Mouse (Mus musculus): Measurements from ENCODE around the gene Cyb5rl.
A peak's percentile ranks its signal among the peaks of the same experiment; 100 is the strongest.

Cyb5rl gene

DNA sequence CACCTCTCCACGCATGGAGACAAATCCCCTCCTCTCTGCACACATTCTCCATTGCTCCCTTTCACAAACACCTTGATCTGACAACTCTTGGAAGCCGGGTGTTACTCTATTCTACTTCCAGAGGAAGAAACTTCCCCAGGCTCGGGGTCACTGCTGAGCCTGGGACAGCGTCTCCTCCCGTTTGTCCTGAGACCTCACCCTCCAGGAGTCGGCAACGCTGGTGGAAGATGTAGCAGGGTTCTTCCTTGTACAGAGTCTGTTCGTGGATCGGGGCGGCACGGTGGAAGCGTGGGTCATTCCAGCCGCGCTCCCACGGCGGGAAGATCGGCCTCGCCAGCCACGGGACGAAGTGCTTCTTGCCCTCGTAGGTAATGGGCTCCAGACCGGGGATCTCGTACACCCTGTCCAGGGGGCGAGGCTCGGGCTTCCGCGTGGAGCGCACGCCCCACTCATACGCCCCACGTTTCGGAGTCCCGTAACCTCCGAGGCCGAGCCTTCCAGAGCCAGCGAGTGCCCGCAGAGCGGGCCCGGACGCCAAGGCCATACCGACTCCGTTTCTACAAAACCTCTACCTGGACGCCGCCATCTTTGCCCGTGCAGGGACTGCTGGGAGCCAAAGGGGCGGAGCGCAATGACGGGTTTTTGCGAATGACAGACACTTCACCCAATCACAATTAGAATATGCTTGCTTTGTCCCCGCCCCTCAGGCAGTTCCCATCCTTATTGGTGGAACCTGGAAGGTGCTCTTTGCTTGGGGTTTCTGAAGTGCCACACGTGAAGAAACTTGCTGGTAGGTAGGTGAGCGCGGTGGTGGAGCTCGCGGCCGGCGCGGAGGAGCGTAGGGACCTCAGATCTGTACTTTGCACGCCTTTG lies at the start of gene Cyb5rl, which contains the start of gene Mrpl37:
Gene Cyb5rl (plus strand): TSS at position 737 of the 873 bp plus-strand sequence.
Gene Mrpl37 (minus strand): TSS at position 617 of the 873 bp plus-strand sequence.
- TF ChIP-seq CTCF (conservative IDR thresholded peaks at IDR 0.05; ENCODE audit: low read length) (no peak), POU5F1 (IDR thresholded peaks at IDR 0.05; ENCODE audit: borderline replicate concordance, low read length) (no peak), NANOG (IDR thresholded peaks at IDR 0.05; ENCODE audit: borderline replicate concordance, low read length) (no peak)
- Histone ChIP-seq H3K9me3 (ENCODE audit: low read length) (no peaks in the 10 kb centered on the region), H3K4me3 (replicated peaks; ENCODE audit: low read length) (peak within 1 kb of the TSS; percentile 96), H3K27me3 (ENCODE audit: insufficient read depth, low read length) (no peaks in the 10 kb centered on the region), H3K36me3 (ENCODE audit: insufficient read depth, low read length) (peaks cover 42% of the 10 kb centered on the region), H3K4me1 (replicated peaks; ENCODE audit: low read depth, low read length) (peaks cover 30% of the 10 kb centered on the region)

GRCm38 (mm10) chr4:107017257-107017656 lies 49.5 kb upstream of the Cyb5rl start:
- TF ChIP-seq CTCF (conservative IDR thresholded peaks at IDR 0.05; ENCODE audit: low read length) (no peak), POU5F1 (IDR thresholded peaks at IDR 0.05; ENCODE audit: borderline replicate concordance, low read length) (no peak), NANOG (IDR thresholded peaks at IDR 0.05; ENCODE audit: borderline replicate concordance, low read length) (no peak)
- Histone ChIP-seq H3K4me3 (replicated peaks; ENCODE audit: low read length) (no peak overlapping the region), H3K36me3 (ENCODE audit: insufficient read depth, low read length) (peaks cover 5% of the 10 kb centered on the region; the same call in 1 of the 2 replicates), H3K9me3 (ENCODE audit: low read length) (no peaks in the 10 kb centered on the region), H3K4me1 (replicated peaks; ENCODE audit: low read depth, low read length) (peaks cover 43% of the 10 kb centered on the region), H3K27me3 (ENCODE audit: insufficient read depth, low read length) (no peaks in the 10 kb centered on the region)

GRCm38 (mm10) chr4:107018521-107018920 lies 48.3 kb upstream of the Cyb5rl start:
- TF ChIP-seq POU5F1 (IDR thresholded peaks at IDR 0.05; ENCODE audit: borderline replicate concordance, low read length) (no peak), NANOG (IDR thresholded peaks at IDR 0.05; ENCODE audit: borderline replicate concordance, low read length) (no peak), CTCF (conservative IDR thresholded peaks at IDR 0.05; ENCODE audit: low read length) (no peak)
- H3K36me3 ChIP-seq (ENCODE audit: insufficient read depth, low read length) = peaks cover 5% of the 10 kb centered on the region; the same call in 1 of the 2 replicates
- no peaks in the 10 kb centered on the region for H3K27me3 ChIP-seq (ENCODE audit: insufficient read depth, low read length)
- H3K4me1 ChIP-seq (replicated peaks; ENCODE audit: low read depth, low read length) = peaks cover 56% of the 10 kb centered on the region
- H3K4me3 ChIP-seq (replicated peaks; ENCODE audit: low read length) = no peak overlapping the region
- H3K9me3 ChIP-seq (ENCODE audit: low read length) = no peaks in the 10 kb centered on the region

DNA sequence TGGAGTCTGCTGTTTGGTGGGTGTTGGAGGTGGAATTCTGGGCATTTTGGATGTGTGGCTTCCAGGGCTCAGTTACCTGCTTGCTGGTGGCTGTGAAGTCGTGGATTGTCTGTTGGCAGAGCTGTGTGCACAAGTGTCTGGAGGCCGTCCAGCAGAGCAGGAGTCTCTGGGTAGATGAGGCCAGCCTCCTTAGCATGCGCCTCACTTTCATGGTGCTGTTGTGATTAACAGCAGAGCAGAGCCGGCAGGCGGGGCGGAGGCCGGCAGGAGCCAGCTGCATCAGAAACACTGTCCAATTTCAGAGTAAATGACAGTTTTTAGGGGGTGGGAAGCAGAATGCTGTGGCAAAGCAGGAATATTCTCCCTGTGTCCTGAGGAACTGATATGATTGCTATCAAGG lies 47.8 kb upstream of the Cyb5rl start:
- Histone ChIP-seq H3K36me3 (ENCODE audit: insufficient read depth, low read length) (peaks cover 5% of the 10 kb centered on the region; the same call in 1 of the 2 replicates), H3K4me1 (replicated peaks; ENCODE audit: low read depth, low read length) (peaks cover 56% of the 10 kb centered on the region), H3K4me3 (replicated peaks; ENCODE audit: low read length) (no peak overlapping the region), H3K9me3 (ENCODE audit: low read length) (no peaks in the 10 kb centered on the region), H3K27me3 (ENCODE audit: insufficient read depth, low read length) (no peaks in the 10 kb centered on the region)
- no peak for TF ChIP-seq CTCF (conservative IDR thresholded peaks at IDR 0.05; ENCODE audit: low read length)
- no peak for TF ChIP-seq POU5F1 (IDR thresholded peaks at IDR 0.05; ENCODE audit: borderline replicate concordance, low read length)
- no peak for TF ChIP-seq NANOG (IDR thresholded peaks at IDR 0.05; ENCODE audit: borderline replicate concordance, low read length)

- peaks cover 60% of the 10 kb centered on the region for H3K4me1 ChIP-seq (replicated peaks; ENCODE audit: low read depth, low read length)
- H3K27me3 ChIP-seq (ENCODE audit: insufficient read depth, low read length) = no peaks in the 10 kb centered on the region
- H3K9me3 ChIP-seq (ENCODE audit: low read length) = no peaks in the 10 kb centered on the region
- peaks cover 5% of the 10 kb centered on the region; the same call in 1 of the 2 replicates for H3K36me3 ChIP-seq (ENCODE audit: insufficient read depth, low read length)
- no peak for TF ChIP-seq CTCF (conservative IDR thresholded peaks at IDR 0.05; ENCODE audit: low read length)
- TF ChIP-seq POU5F1 (IDR thresholded peaks at IDR 0.05; ENCODE audit: borderline replicate concordance, low read length) = no peak
- no peak for TF ChIP-seq NANOG (IDR thresholded peaks at IDR 0.05; ENCODE audit: borderline replicate concordance, low read length)
- no peak overlapping the region for H3K4me3 ChIP-seq (replicated peaks; ENCODE audit: low read length)
Measured at GRCm38 (mm10) chr4:107020287-107021000, 46.3 kb upstream of the Cyb5rl start.

GRCm38 (mm10) chr4:107021464-107021863 lies 45.3 kb upstream of the Cyb5rl start:
- Histone ChIP-seq H3K4me3 (replicated peaks; ENCODE audit: low read length) (no peak overlapping the region), H3K9me3 (ENCODE audit: low read length) (no peaks in the 10 kb centered on the region), H3K4me1 (replicated peaks; ENCODE audit: low read depth, low read length) (peaks cover 54% of the 10 kb centered on the region), H3K27me3 (ENCODE audit: insufficient read depth, low read length) (no peaks in the 10 kb centered on the region), H3K36me3 (ENCODE audit: insufficient read depth, low read length) (peaks cover 5% of the 10 kb centered on the region; the same call in 1 of the 2 replicates)
- TF ChIP-seq CTCF (conservative IDR thresholded peaks at IDR 0.05; ENCODE audit: low read length) (no peak), NANOG (IDR thresholded peaks at IDR 0.05; ENCODE audit: borderline replicate concordance, low read length) (no peak), POU5F1 (IDR thresholded peaks at IDR 0.05; ENCODE audit: borderline replicate concordance, low read length) (no peak)

DNA sequence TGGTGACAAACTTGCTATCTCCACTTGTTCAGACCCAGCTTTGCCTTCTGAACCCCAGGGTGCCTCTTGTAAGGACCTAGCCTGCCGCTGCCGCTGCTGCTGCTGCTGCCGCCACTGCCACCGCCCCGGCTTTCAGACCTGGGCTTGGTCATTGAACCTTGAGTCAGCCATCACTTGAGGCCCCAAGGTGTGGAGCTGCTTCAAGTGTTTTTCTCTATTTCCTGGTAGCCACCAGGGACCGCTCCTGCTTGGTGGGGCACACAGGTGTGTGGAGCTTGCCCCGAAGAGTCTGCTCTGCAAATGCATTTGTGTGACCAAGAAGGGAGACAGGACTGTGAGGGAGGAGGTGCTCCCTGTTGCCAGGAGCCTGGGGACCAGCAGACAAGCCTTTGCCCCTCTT lies 41.9 kb upstream of the Cyb5rl start:
- Histone ChIP-seq H3K4me3 (replicated peaks; ENCODE audit: low read length) (no peak overlapping the region), H3K9me3 (ENCODE audit: low read length) (no peaks in the 10 kb centered on the region), H3K27me3 (ENCODE audit: insufficient read depth, low read length) (no peaks in the 10 kb centered on the region), H3K4me1 (replicated peaks; ENCODE audit: low read depth, low read length) (peaks cover 62% of the 10 kb centered on the region), H3K36me3 (ENCODE audit: insufficient read depth, low read length) (0 out of 2 replicates have a peak, but pooled peaks cover 9% of the 10 kb centered on the region)
- no peak for TF ChIP-seq POU5F1 (IDR thresholded peaks at IDR 0.05; ENCODE audit: borderline replicate concordance, low read length)
- TF ChIP-seq CTCF (conservative IDR thresholded peaks at IDR 0.05; ENCODE audit: low read length) = no peak
- no peak for TF ChIP-seq NANOG (IDR thresholded peaks at IDR 0.05; ENCODE audit: borderline replicate concordance, low read length)

DNA sequence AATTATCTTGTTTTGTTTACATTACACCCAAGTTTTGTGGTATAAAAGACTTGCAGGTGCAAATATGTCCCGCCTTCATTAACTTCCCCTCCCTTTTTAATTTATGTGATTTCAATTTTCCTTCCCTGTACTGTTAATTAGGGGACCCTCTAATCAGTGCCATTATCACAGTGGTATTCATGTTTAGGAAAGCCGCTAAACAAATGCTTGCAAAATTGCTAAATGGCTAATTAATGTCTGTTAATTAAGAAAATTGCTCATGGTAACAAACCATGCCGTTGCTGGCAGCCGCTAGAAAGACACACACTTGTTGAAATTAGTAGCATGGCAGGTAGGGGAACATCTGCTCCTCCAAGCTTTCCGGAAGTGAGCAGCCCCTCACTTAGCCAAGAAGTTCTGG lies 41.4 kb upstream of the Cyb5rl start:
- Histone ChIP-seq H3K4me1 (replicated peaks; ENCODE audit: low read depth, low read length) (peaks cover 59% of the 10 kb centered on the region), H3K4me3 (replicated peaks; ENCODE audit: low read length) (no peak overlapping the region), H3K27me3 (ENCODE audit: insufficient read depth, low read length) (no peaks in the 10 kb centered on the region), H3K36me3 (ENCODE audit: insufficient read depth, low read length) (0 out of 2 replicates have a peak, but pooled peaks cover 10% of the 10 kb centered on the region), H3K9me3 (ENCODE audit: low read length) (no peaks in the 10 kb centered on the region)
- TF ChIP-seq NANOG (IDR thresholded peaks at IDR 0.05; ENCODE audit: borderline replicate concordance, low read length) (no peak), CTCF (conservative IDR thresholded peaks at IDR 0.05; ENCODE audit: low read length) (no peak), POU5F1 (IDR thresholded peaks at IDR 0.05; ENCODE audit: borderline replicate concordance, low read length) (no peak)
